Comparison of ENCODE assay signal across 8 mouse cellular contexts in genomic region chr12:83921535-83922381, GRCm38 (mm10). TPM values are rescaled to one million over a fixed set of nuclear protein-coding genes. Genes with fewer than 3 reads are reported as not detected.
DNase-seq lines count a peak whose midpoint lies in the region; ATAC-seq and TF ChIP-seq lines count a peak whose summit lies in the region.

TSS of gene Numb (minus strand) at chr12:83921934.

- H3K9me3 ChIP-seq in embryonic facial prominence, embryonic 13.5 days: no peaks in the 10 kb centered on the region
- H3K9me3 ChIP-seq in limb, embryonic 12.5 days: no peaks in the 10 kb centered on the region
- no peaks in the 10 kb centered on the region for H3K9me3 ChIP-seq in midbrain, embryonic 15.5 days

- peak within 1 kb of the TSS; percentile 91 for H3K9ac ChIP-seq in embryonic facial prominence, embryonic 13.5 days
- H3K9ac ChIP-seq in limb, embryonic 12.5 days (replicated peaks): peak within 1 kb of the TSS; percentile 89
- H3K9ac ChIP-seq in midbrain, embryonic 15.5 days: peak within 1 kb of the TSS; percentile 72

- TF ChIP-seq POLR2A in kidney, adult 2 months (IDR thresholded peaks at IDR 0.05; ENCODE audit: low read depth, low read length): peak; percentile 95
- TF ChIP-seq POLR2A in spleen, adult 2 months (IDR thresholded peaks at IDR 0.05; ENCODE audit: low read depth, low read length): peak; percentile 88

- peaks cover 31% of the 10 kb centered on the region for H3K4me1 ChIP-seq in embryonic facial prominence, embryonic 13.5 days
- peaks cover 18% of the 10 kb centered on the region for H3K4me1 ChIP-seq in kidney, adult 2 months (ENCODE audit: control insufficient read depth, insufficient read depth, low read length)
- peaks cover 24% of the 10 kb centered on the region for H3K4me1 ChIP-seq in limb, embryonic 12.5 days (replicated peaks)
- H3K4me1 ChIP-seq in midbrain, embryonic 15.5 days: peaks cover 19% of the 10 kb centered on the region
- peaks cover 6% of the 10 kb centered on the region; the same call in 1 of the 2 replicates for H3K4me1 ChIP-seq in spleen, adult 2 months (ENCODE audit: control insufficient read depth, insufficient read depth, insufficient read length)

- H3K36me3 ChIP-seq in embryonic facial prominence, embryonic 13.5 days: no peaks in the 10 kb centered on the region
- H3K36me3 ChIP-seq in kidney, adult 2 months (ENCODE audit: control insufficient read depth, insufficient read depth, low read length): no peaks in the 10 kb centered on the region
- H3K36me3 ChIP-seq in limb, embryonic 12.5 days: peaks cover 3% of the 10 kb centered on the region; the same call in 1 of the 2 replicates
- no peaks in the 10 kb centered on the region for H3K36me3 ChIP-seq in midbrain, embryonic 15.5 days (replicated peaks)
- H3K36me3 ChIP-seq in spleen, adult 2 months (ENCODE audit: control insufficient read depth, insufficient read depth, low read length): no peaks in the 10 kb centered on the region

- no peaks in the 10 kb centered on the region for H3K27me3 ChIP-seq in embryonic facial prominence, embryonic 13.5 days
- H3K27me3 ChIP-seq in kidney, adult 2 months (replicated peaks; ENCODE audit: control insufficient read depth, insufficient read depth, low read length): no peaks in the 10 kb centered on the region
- no peaks in the 10 kb centered on the region for H3K27me3 ChIP-seq in limb, embryonic 12.5 days
- H3K27me3 ChIP-seq in midbrain, embryonic 15.5 days (replicated peaks): no peaks in the 10 kb centered on the region
- H3K27me3 ChIP-seq in spleen, adult 2 months (ENCODE audit: control insufficient read depth, insufficient read depth, low read length): no peaks in the 10 kb centered on the region

- peak within 1 kb of the TSS; percentile 92 for H3K27ac ChIP-seq in embryonic facial prominence, embryonic 13.5 days
- peak within 1 kb of the TSS; percentile 94 for H3K27ac ChIP-seq in kidney, adult 2 months (ENCODE audit: insufficient read depth, low read depth, low read length)
- peak within 1 kb of the TSS; percentile 93 for H3K27ac ChIP-seq in limb, embryonic 12.5 days
- H3K27ac ChIP-seq in midbrain, embryonic 15.5 days: peak within 1 kb of the TSS; percentile 89
- H3K27ac ChIP-seq in spleen, adult 2 months (ENCODE audit: insufficient read depth, low read length): peak within 1 kb of the TSS; percentile 76

- no peak for TF ChIP-seq CTCF in kidney, adult 2 months (conservative IDR thresholded peaks at IDR 0.05; ENCODE audit: insufficient read depth, insufficient read length, low read depth, low read length)
- no peak for TF ChIP-seq CTCF in spleen, adult 2 months (IDR thresholded peaks at IDR 0.05; ENCODE audit: extremely low read depth, insufficient read depth, insufficient read length, insufficient replicate concordance)

- H3K4me2 ChIP-seq in embryonic facial prominence, embryonic 13.5 days: peak within 1 kb of the TSS; percentile 88
- H3K4me2 ChIP-seq in limb, embryonic 12.5 days: peak within 1 kb of the TSS; percentile 84
- peak within 1 kb of the TSS; percentile 85 for H3K4me2 ChIP-seq in midbrain, embryonic 15.5 days

- H3K4me3 ChIP-seq in embryonic facial prominence, embryonic 13.5 days: peak within 1 kb of the TSS; percentile 89
- peak within 1 kb of the TSS; percentile 67 for H3K4me3 ChIP-seq in kidney, adult 2 months (ENCODE audit: insufficient read depth, low read depth, low read length)
- peak within 1 kb of the TSS; percentile 93 for H3K4me3 ChIP-seq in limb, embryonic 12.5 days (replicated peaks)
- H3K4me3 ChIP-seq in midbrain, embryonic 15.5 days: peak within 1 kb of the TSS; percentile 84
- peak within 1 kb of the TSS; percentile 72 for H3K4me3 ChIP-seq in spleen, adult 2 months (ENCODE audit: extremely low read depth, insufficient read depth, insufficient read length)

- WGBS in embryonic facial prominence, embryonic 13.5 days: under 1% methylated on average over 61 of the region's 63 CpGs
- WGBS in kidney, adult 2 months: under 1% methylated on average over 63 of the region's 63 CpGs
- WGBS in limb, embryonic 12.5 days: under 1% methylated on average over 54 of the region's 63 CpGs
- under 1% methylated on average over 61 of the region's 63 CpGs for WGBS in midbrain, embryonic 15.5 days
- 1% methylated on average over 60 of the region's 63 CpGs for WGBS in spleen, adult 2 months

- peak; percentile 100 for ATAC-seq in embryonic facial prominence, embryonic 13.5 days (ENCODE audit: insufficient number of reproducible peaks, insufficient read depth, low FRiP score, low TSS enrichment, low read depth)
- ATAC-seq in limb, embryonic 12.5 days (ENCODE audit: insufficient number of reproducible peaks, insufficient read depth, low FRiP score, low TSS enrichment, low read depth): peak; percentile 100
- ATAC-seq in midbrain, embryonic 15.5 days (replicated peaks): peak; percentile 100

- DNase-seq in 3134 (ENCODE audit: extremely low read depth, insufficient read length, low spot score): peak; percentile 95
- peak; percentile 97 for DNase-seq in adrenal gland, postnatal 36 days
- peak; percentile 98 to 100 for DNase-seq in heart, adult 18-20 months
- peak; percentile 100 for DNase-seq in kidney, adult 2 months
- peak; percentile 96 to 98 for DNase-seq in spleen, adult 2 months (ENCODE audit: low read depth in 1 of 2, low spot score in 2 of 2)

RNA-seq across cellular contexts. Expression of gene Numb, which starts in this region (rescaled TPM):
- total RNA-seq in adrenal gland, postnatal 36 days (2021): 10 to 100 TPM; 46.2 to 49.9 TPM
- 33.1 and 34.9 TPM in 2 replicates for polyA plus RNA-seq in embryonic facial prominence, embryonic 13.5 days (2015; fragmentation: Nextera tagmentation; extraction: Ambion mirVana)
- total RNA-seq in heart, adult 18-20 months (2021): 10 to 100 TPM; 26.9 to 27.3 TPM
- 63.7 and 76.5 TPM in 2 replicates for polyA plus RNA-seq in kidney, adult 2 months (2012; rRNA removed)
- polyA plus RNA-seq in limb, embryonic 12.5 days (2016; fragmentation: Nextera tagmentation; extraction: Ambion mirVana): 42.0 and 42.1 TPM in 2 replicates
- 16.0 and 17.5 TPM in 2 replicates for polyA plus RNA-seq in midbrain, embryonic 15.5 days (2015; fragmentation: Nextera tagmentation; extraction: Ambion mirVana)
- 24.5 and 32.8 TPM in 2 replicates for polyA plus RNA-seq in spleen, adult 2 months (2012; rRNA removed)

Comparison
In these comparisons a context has a peak if more than half of its experiments do, and no peak if none do; other contexts are left out.
1. Peak in every context shown above with its lines: DNase-seq, ATAC-seq, H3K4me3 ChIP-seq and H3K27ac ChIP-seq.